Comparison of ENCODE assay signal across 8 mouse cellular contexts in genomic region chr5:41761509-41762140, GRCm38 (mm10). TPM values are rescaled to one million over a fixed set of nuclear protein-coding genes. Genes with fewer than 3 reads are reported as not detected.
DNase-seq lines count a peak whose midpoint lies in the region; ATAC-seq and TF ChIP-seq lines count a peak whose summit lies in the region.

No protein-coding gene starts in this region.

- no peak for TF ChIP-seq EP300 in stomach, postnatal 0 days (optimal IDR thresholded peaks at IDR 0.05)

- H3K36me3 ChIP-seq in megakaryocyte, embryonic 14.5 days (replicated peaks; ENCODE audit: low read length): no peaks in the 10 kb centered on the region
- 0 out of 2 replicates have a peak, but pooled peaks cover 2% of the 10 kb centered on the region for H3K36me3 ChIP-seq in limb, embryonic 14.5 days (ENCODE audit: control insufficient read depth, insufficient read depth, low read length)
- H3K36me3 ChIP-seq in stomach, postnatal 0 days (ENCODE audit: control insufficient read depth, insufficient read depth, low read length): no peaks in the 10 kb centered on the region

- H3K4me2 ChIP-seq in limb, embryonic 14.5 days (replicated peaks; ENCODE audit: low read depth, low read length, severe bottlenecking): peak overlapping the region; percentile 71
- H3K4me2 ChIP-seq in stomach, postnatal 0 days (replicated peaks; ENCODE audit: low read depth): peak overlapping the region; percentile 33

- no peak overlapping the region for H3K27ac ChIP-seq in limb, embryonic 14.5 days (replicated peaks; ENCODE audit: low read depth, low read length)
- no peak overlapping the region for H3K27ac ChIP-seq in stomach, postnatal 0 days (replicated peaks)

- H3K4me1 ChIP-seq in megakaryocyte, embryonic 14.5 days: peaks cover 58% of the 10 kb centered on the region
- H3K4me1 ChIP-seq in limb, embryonic 14.5 days (ENCODE audit: control insufficient read depth, insufficient read depth, low read length): peaks cover 10% of the 10 kb centered on the region; the same call in 1 of the 2 replicates
- H3K4me1 ChIP-seq in stomach, postnatal 0 days (replicated peaks; ENCODE audit: control insufficient read depth, insufficient read depth): no peaks in the 10 kb centered on the region

- TF ChIP-seq CTCF in stomach, postnatal 0 days (IDR thresholded peaks at IDR 0.05; ENCODE audit: low read depth): no peak

- H3K27me3 ChIP-seq in megakaryocyte, embryonic 14.5 days (replicated peaks): peaks cover 94% of the 10 kb centered on the region
- H3K27me3 ChIP-seq in limb, embryonic 14.5 days (ENCODE audit: control insufficient read depth, insufficient read depth, low read length): peaks cover 93% of the 10 kb centered on the region
- peaks cover 29% of the 10 kb centered on the region for H3K27me3 ChIP-seq in stomach, postnatal 0 days (ENCODE audit: control insufficient read depth, insufficient read depth, low read length)

- DNase-seq in cerebellum, postnatal 10 days: peak; percentile 40 to 41
- DNase-seq in limb, embryonic 14.5 days (ENCODE audit: low spot score): no peak
- no peak for DNase-seq in stomach, postnatal 0 days (ENCODE audit: low spot score)
- DNase-seq in cerebellum, adult 9-11 months: no peak
- DNase-seq in ovary, postnatal 14 days (ENCODE audit: low spot score): no peak

- peak overlapping the region; percentile 85 for H3K4me3 ChIP-seq in megakaryocyte, embryonic 14.5 days (replicated peaks)
- H3K4me3 ChIP-seq in limb, embryonic 14.5 days (replicated peaks; ENCODE audit: low read length): peak overlapping the region; percentile 52
- H3K4me3 ChIP-seq in stomach, postnatal 0 days (ENCODE audit: low read depth, low read length): peak overlapping the region; percentile 46

- no peak for ATAC-seq in cerebellum, adult (ENCODE audit: insufficient number of reproducible peaks, low FRiP score, low TSS enrichment)
- ATAC-seq in megakaryocyte, adult 5-6 weeks (ENCODE audit: poor library complexity, severe bottlenecking): no peak
- no peak for ATAC-seq in limb, embryonic 14.5 days (ENCODE audit: low FRiP score, low read depth)
- ATAC-seq in stomach, postnatal 0 days (ENCODE audit: low FRiP score, low TSS enrichment): no peak; the same call in 1 of the 2 replicates

- WGBS in limb, embryonic 14.5 days: 1% methylated on average over 55 of the region's 56 CpGs
- 3% methylated on average over 54 of the region's 56 CpGs for WGBS in stomach, postnatal 0 days

- H3K9ac ChIP-seq in limb, embryonic 14.5 days (ENCODE audit: low read depth, low read length, severe bottlenecking): peak overlapping the region; percentile 70
- H3K9ac ChIP-seq in stomach, postnatal 0 days (ENCODE audit: low read length): no peak overlapping the region

- no peak for TF ChIP-seq POLR2A in limb, embryonic 14.5 days (IDR thresholded peaks at IDR 0.05; ENCODE audit: borderline replicate concordance, extremely low read depth, insufficient read depth, insufficient read length)

- H3K9me3 ChIP-seq in megakaryocyte, embryonic 14.5 days: no peaks in the 10 kb centered on the region
- no peaks in the 10 kb centered on the region for H3K9me3 ChIP-seq in limb, embryonic 14.5 days (ENCODE audit: control insufficient read depth, low read length)
- H3K9me3 ChIP-seq in stomach, postnatal 0 days (ENCODE audit: control insufficient read depth, low read length): no peaks in the 10 kb centered on the region

RNA-seq across cellular contexts. Expression of gene Nkx3-2, which starts 2.7 kb away (rescaled TPM):
- polyA plus RNA-seq in megakaryocyte, embryonic 14.5 days (2012; ENCODE audit: insufficient read depth, low replicate concordance): not detected in 2 replicates
- not detected in 2 replicates for total RNA-seq in megakaryocyte, adult 5-6 weeks (2015)
- total RNA-seq in megakaryocyte, adult 5-6 weeks (2017): not detected in 2 replicates
- 10.4 and 14.6 TPM in 2 replicates for polyA plus RNA-seq in limb, embryonic 14.5 days (2012; rRNA removed)
- polyA plus RNA-seq in limb, embryonic 14.5 days (2014; fragmentation: Nextera tagmentation; extraction: Ambion mirVana): 5.7 and 6.7 TPM in 2 replicates
- polyA plus RNA-seq in stomach, postnatal 0 days (2015; fragmentation: Nextera tagmentation; extraction: Ambion mirVana): 0.85 and 1.0 TPM in 2 replicates

RNA-seq across cellular contexts. Expression of gene Rab28, which starts 53.7 kb away (rescaled TPM):
- polyA plus RNA-seq in megakaryocyte, embryonic 14.5 days (2012; ENCODE audit: insufficient read depth, low replicate concordance): 42.6 and 132 TPM in 2 replicates
- 37.6 and 38.7 TPM in 2 replicates for total RNA-seq in megakaryocyte, adult 5-6 weeks (2015)
- total RNA-seq in megakaryocyte, adult 5-6 weeks (2017): 23.7 and 30.2 TPM in 2 replicates
- 63.0 and 67.4 TPM in 2 replicates for polyA plus RNA-seq in limb, embryonic 14.5 days (2012; rRNA removed)
- 87.0 and 94.2 TPM in 2 replicates for polyA plus RNA-seq in limb, embryonic 14.5 days (2014; fragmentation: Nextera tagmentation; extraction: Ambion mirVana)
- polyA plus RNA-seq in stomach, postnatal 0 days (2015; fragmentation: Nextera tagmentation; extraction: Ambion mirVana): 44.4 and 46.7 TPM in 2 replicates

Comparison
In these comparisons a context has a peak if more than half of its experiments do, and no peak if none do; other contexts are left out.
1. DNase-seq: peak in cerebellum, postnatal 10 days (2 of 2); none in limb, embryonic 14.5 days (single experiment), stomach, postnatal 0 days (single experiment), cerebellum, adult 9-11 months (single experiment) and ovary, postnatal 14 days (single experiment).
2. Peak in every context shown above with its lines, with median percentiles within 50 percentile points of each other: H3K4me3 ChIP-seq.